In the genomic region with DNA sequence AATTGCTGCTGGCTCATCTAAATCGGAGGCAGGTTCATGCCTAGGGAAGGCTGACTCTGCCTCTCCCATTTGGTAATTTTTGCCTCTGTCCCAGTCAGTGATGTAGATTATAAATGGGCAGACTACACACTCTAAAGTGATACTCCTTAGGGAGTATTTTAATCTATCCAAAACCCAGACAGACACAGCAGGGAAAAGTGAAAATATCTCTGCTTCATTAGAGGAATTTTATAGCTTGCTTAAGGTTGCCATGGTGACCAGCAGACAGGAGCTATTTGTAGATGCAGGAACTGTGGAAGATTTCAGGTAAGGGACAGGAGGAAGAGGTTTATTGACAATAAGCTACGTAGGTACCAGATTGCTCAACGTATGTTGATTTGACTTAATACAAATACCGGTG, we compare ENCODE assay signal across 20 mouse cellular contexts. TPM values are rescaled to one million over a fixed set of nuclear protein-coding genes. Genes with fewer than 3 reads are reported as not detected.
DNase-seq lines count a peak whose midpoint lies in the region; ATAC-seq and TF ChIP-seq lines count a peak whose summit lies in the region.
"Had no signal": no experiment of that assay in that cellular context is flagged by ENCODE, and none has a peak within 500 bp of the region (broad histone marks: within the 10 kb centered on the region; RNA-seq: fewer than 3 reads in every experiment).

No protein-coding gene starts in this region.

- no peaks in the 10 kb centered on the region for H3K4me1 ChIP-seq in forebrain, embryonic 15.5 days
- no peaks in the 10 kb centered on the region for H3K4me1 ChIP-seq in forebrain, embryonic 11.5 days (replicated peaks; ENCODE audit: control insufficient read depth, insufficient read depth, low read length)
- no peaks in the 10 kb centered on the region for H3K4me1 ChIP-seq in hindbrain, postnatal 0 days (ENCODE audit: insufficient read depth, low read length)
- H3K4me1 ChIP-seq in hindbrain, embryonic 14.5 days (replicated peaks; ENCODE audit: control insufficient read depth, insufficient read depth, low read length): 0 out of 2 replicates have a peak, but pooled peaks cover 3% of the 10 kb centered on the region
- H3K4me1 ChIP-seq in neural tube, embryonic 15.5 days: peaks cover 3% of the 10 kb centered on the region; the same call in 1 of the 2 replicates
- no peaks in the 10 kb centered on the region for H3K4me1 ChIP-seq in midbrain, postnatal 0 days (ENCODE audit: insufficient read depth, low read length)
- H3K4me1 ChIP-seq: hindbrain, embryonic 12.5 days had no signal

- peak; percentile 44; the same call in 1 of the 2 replicates for ATAC-seq in forebrain, embryonic 15.5 days (replicated peaks)
- no peak for ATAC-seq in forebrain, embryonic 11.5 days (replicated peaks; ENCODE audit: low FRiP score)
- ATAC-seq in hindbrain, postnatal 0 days: peak; percentile 61; the same call in 1 of the 2 replicates
- ATAC-seq in hindbrain, embryonic 14.5 days (ENCODE audit: low FRiP score): no peak
- ATAC-seq in neural tube, embryonic 15.5 days (ENCODE audit: low FRiP score): peak; percentile 32; the same call in 1 of the 2 replicates
- ATAC-seq in midbrain, postnatal 0 days (ENCODE audit: low FRiP score): peak; percentile 36; the same call in 1 of the 2 replicates
- ATAC-seq: activated CD4-positive, CD25-positive, alpha-beta regulatory T cell, adult 4 months; Patski had no signal

- intact Hi-C loops in left cerebral cortex, postnatal 36 days (cut with DNase I): no loop called here

- no peaks in the 10 kb centered on the region for H3K9me3 ChIP-seq in forebrain, embryonic 15.5 days
- no peaks in the 10 kb centered on the region for H3K9me3 ChIP-seq in forebrain, embryonic 11.5 days (ENCODE audit: control insufficient read depth, low read length)
- H3K9me3 ChIP-seq in hindbrain, postnatal 0 days (ENCODE audit: low read length): no peaks in the 10 kb centered on the region
- no peaks in the 10 kb centered on the region for H3K9me3 ChIP-seq in hindbrain, embryonic 14.5 days (ENCODE audit: control insufficient read depth, low read length)
- no peaks in the 10 kb centered on the region for H3K9me3 ChIP-seq in neural tube, embryonic 15.5 days (replicated peaks)
- no peaks in the 10 kb centered on the region for H3K9me3 ChIP-seq in midbrain, postnatal 0 days (ENCODE audit: low read length)
- H3K9me3 ChIP-seq: embryonic facial prominence, embryonic 10.5 days; heart, embryonic 13.5 days; hindbrain, embryonic 12.5 days had no signal

- H3K9ac ChIP-seq in forebrain, embryonic 15.5 days (replicated peaks): no peak overlapping the region
- H3K9ac ChIP-seq in forebrain, embryonic 11.5 days (ENCODE audit: low read length): no peak overlapping the region
- no peak overlapping the region for H3K9ac ChIP-seq in hindbrain, postnatal 0 days (replicated peaks; ENCODE audit: low read length)
- no peak overlapping the region for H3K9ac ChIP-seq in hindbrain, embryonic 14.5 days
- H3K9ac ChIP-seq in neural tube, embryonic 15.5 days (replicated peaks): no peak overlapping the region
- H3K9ac ChIP-seq in midbrain, postnatal 0 days (replicated peaks; ENCODE audit: low read length, poor library complexity, severe bottlenecking): no peak overlapping the region
- H3K9ac ChIP-seq: heart, embryonic 13.5 days; hindbrain, embryonic 12.5 days had no signal

- no peak for DNase-seq in forebrain, embryonic 11.5 days (ENCODE audit: low spot score)
- peak; percentile 42 for DNase-seq in hindbrain, postnatal 0 days (ENCODE audit: low spot score)
- DNase-seq in hindbrain, embryonic 14.5 days (ENCODE audit: low spot score): no peak
- DNase-seq in neural tube, embryonic 10.5 days (ENCODE audit: extremely low spot score, low spot score): no peak
- DNase-seq in midbrain, postnatal 0 days (ENCODE audit: low spot score): peak; percentile 34
- no peak for DNase-seq in left cerebral cortex, postnatal 36 days (ENCODE audit: low spot score in 2 of 2)
- DNase-seq: adrenal gland, postnatal 14 days; cerebellum, adult 2 months; cerebellum, postnatal 10 days; gastrocnemius, postnatal 36 days; heart, adult 11 months; heart, postnatal 36 days; kidney, adult 18-20 months had no signal

- H3K27me3 ChIP-seq in forebrain, embryonic 15.5 days: no peaks in the 10 kb centered on the region
- H3K27me3 ChIP-seq in forebrain, embryonic 11.5 days (ENCODE audit: control insufficient read depth, insufficient read depth, low read length): no peaks in the 10 kb centered on the region
- H3K27me3 ChIP-seq in hindbrain, postnatal 0 days (ENCODE audit: insufficient read depth, low read length): no peaks in the 10 kb centered on the region
- H3K27me3 ChIP-seq in hindbrain, embryonic 14.5 days (ENCODE audit: control insufficient read depth, insufficient read depth, low read length): no peaks in the 10 kb centered on the region
- 0 out of 2 replicates have a peak, but pooled peaks cover 3% of the 10 kb centered on the region for H3K27me3 ChIP-seq in neural tube, embryonic 15.5 days (replicated peaks)
- H3K27me3 ChIP-seq in midbrain, postnatal 0 days (ENCODE audit: insufficient read depth, low read length): no peaks in the 10 kb centered on the region
- H3K27me3 ChIP-seq: hindbrain, embryonic 12.5 days; Patski had no signal

- no peak overlapping the region for H3K4me3 ChIP-seq in forebrain, embryonic 15.5 days
- H3K4me3 ChIP-seq in forebrain, embryonic 11.5 days (ENCODE audit: low read depth, low read length): no peak overlapping the region
- H3K4me3 ChIP-seq in hindbrain, postnatal 0 days (ENCODE audit: low read length): no peak overlapping the region
- no peak overlapping the region for H3K4me3 ChIP-seq in hindbrain, embryonic 14.5 days (replicated peaks; ENCODE audit: low read length)
- no peak overlapping the region for H3K4me3 ChIP-seq in neural tube, embryonic 15.5 days (replicated peaks)
- H3K4me3 ChIP-seq in midbrain, postnatal 0 days (ENCODE audit: low read depth, low read length): no peak overlapping the region
- H3K4me3 ChIP-seq: embryonic facial prominence, embryonic 10.5 days; heart, embryonic 13.5 days; hindbrain, embryonic 12.5 days had no signal

- no peaks in the 10 kb centered on the region for H3K36me3 ChIP-seq in forebrain, embryonic 15.5 days
- no peaks in the 10 kb centered on the region for H3K36me3 ChIP-seq in forebrain, embryonic 11.5 days (ENCODE audit: control insufficient read depth, insufficient read depth, low read length)
- H3K36me3 ChIP-seq in hindbrain, postnatal 0 days (ENCODE audit: insufficient read depth, low read length): no peaks in the 10 kb centered on the region
- H3K36me3 ChIP-seq in hindbrain, embryonic 14.5 days (replicated peaks; ENCODE audit: control insufficient read depth, insufficient read depth): no peaks in the 10 kb centered on the region
- no peaks in the 10 kb centered on the region for H3K36me3 ChIP-seq in neural tube, embryonic 15.5 days
- no peaks in the 10 kb centered on the region for H3K36me3 ChIP-seq in midbrain, postnatal 0 days (ENCODE audit: insufficient read depth, low read length)
- H3K36me3 ChIP-seq: embryonic facial prominence, embryonic 10.5 days; heart, embryonic 13.5 days; hindbrain, embryonic 12.5 days had no signal

- no peak for TF ChIP-seq CTCF in hindbrain, postnatal 0 days (IDR thresholded peaks at IDR 0.05; ENCODE audit: low read depth)
- TF ChIP-seq CTCF in midbrain, postnatal 0 days (IDR thresholded peaks at IDR 0.05): no peak

- no peak overlapping the region for H3K27ac ChIP-seq in forebrain, embryonic 15.5 days (replicated peaks)
- H3K27ac ChIP-seq in forebrain, embryonic 11.5 days (ENCODE audit: low read depth, low read length): no peak overlapping the region
- no peak overlapping the region for H3K27ac ChIP-seq in hindbrain, postnatal 0 days
- H3K27ac ChIP-seq in hindbrain, embryonic 14.5 days: no peak overlapping the region
- no peak overlapping the region for H3K27ac ChIP-seq in neural tube, embryonic 15.5 days (replicated peaks)
- H3K27ac ChIP-seq in midbrain, postnatal 0 days (ENCODE audit: low read depth, low read length): 0 out of 2 replicates have a peak overlapping the region, but pooled peaks have one; percentile 32
- H3K27ac ChIP-seq: embryonic facial prominence, embryonic 10.5 days; heart, embryonic 13.5 days; hindbrain, embryonic 12.5 days had no signal

- WGBS in forebrain, embryonic 15.5 days: 76% methylated on average over 4 of the region's 4 CpGs
- WGBS in forebrain, embryonic 11.5 days: 81% methylated on average over 4 of the region's 4 CpGs
- WGBS in hindbrain, postnatal 0 days: 72% methylated on average over 4 of the region's 4 CpGs
- WGBS in hindbrain, embryonic 14.5 days: 80% methylated on average over 4 of the region's 4 CpGs
- WGBS in neural tube, embryonic 15.5 days: 67% methylated on average over 4 of the region's 4 CpGs
- WGBS in midbrain, postnatal 0 days: 63% methylated on average over 4 of the region's 4 CpGs

- no peak overlapping the region for H3K4me2 ChIP-seq in forebrain, embryonic 15.5 days (replicated peaks)
- H3K4me2 ChIP-seq in forebrain, embryonic 11.5 days (ENCODE audit: low read depth, low read length, severe bottlenecking): no peak overlapping the region
- no peak overlapping the region for H3K4me2 ChIP-seq in hindbrain, postnatal 0 days (ENCODE audit: low read depth, low read length)
- no peak overlapping the region for H3K4me2 ChIP-seq in hindbrain, embryonic 14.5 days (replicated peaks)
- H3K4me2 ChIP-seq in neural tube, embryonic 15.5 days: no peak overlapping the region
- no peak overlapping the region for H3K4me2 ChIP-seq in midbrain, postnatal 0 days (ENCODE audit: low read depth, low read length, poor library complexity, severe bottlenecking)
- H3K4me2 ChIP-seq: heart, embryonic 13.5 days; hindbrain, embryonic 12.5 days had no signal

RNA-seq across cellular contexts. Expression of gene Atp6v1g1, which starts 7.0 kb away (rescaled TPM):
- polyA plus RNA-seq in forebrain, embryonic 15.5 days (2015; fragmentation: Nextera tagmentation; extraction: Ambion mirVana): 452 and 469 TPM in 2 replicates
- polyA plus RNA-seq in forebrain, embryonic 11.5 days (2014; fragmentation: Nextera tagmentation; extraction: Ambion mirVana): 298 and 308 TPM in 2 replicates
- 125 and 136 TPM in 2 replicates for total RNA-seq in hindbrain, postnatal 0 days (2014; rRNA removed)
- polyA plus RNA-seq in hindbrain, postnatal 0 days (2015; fragmentation: Nextera tagmentation; extraction: Ambion mirVana): 357 and 367 TPM in 2 replicates
- 409 and 428 TPM in 2 replicates for polyA plus RNA-seq in hindbrain, embryonic 14.5 days (2014; fragmentation: Nextera tagmentation; extraction: Ambion mirVana)
- 402 and 431 TPM in 2 replicates for polyA plus RNA-seq in neural tube, embryonic 15.5 days (2015; fragmentation: Nextera tagmentation; extraction: Ambion mirVana)
- 142 and 202 TPM in 2 replicates for total RNA-seq in midbrain, postnatal 0 days (2014; rRNA removed)
- 356 and 357 TPM in 2 replicates for polyA plus RNA-seq in midbrain, postnatal 0 days (2015; fragmentation: Nextera tagmentation; extraction: Ambion mirVana)
- total RNA-seq in left cerebral cortex, postnatal 36 days (2021): 100 to 1,000 TPM; 133 to 150 TPM

RNA-seq across cellular contexts. Expression of gene Tmem268, which starts 21.0 kb away (rescaled TPM):
- 4.6 and 5.8 TPM in 2 replicates for polyA plus RNA-seq in forebrain, embryonic 15.5 days (2015; fragmentation: Nextera tagmentation; extraction: Ambion mirVana)
- 6.0 and 8.1 TPM in 2 replicates for polyA plus RNA-seq in forebrain, embryonic 11.5 days (2014; fragmentation: Nextera tagmentation; extraction: Ambion mirVana)
- 3.2 and 7.9 TPM in 2 replicates for total RNA-seq in hindbrain, postnatal 0 days (2014; rRNA removed)
- 3.9 and 4.1 TPM in 2 replicates for polyA plus RNA-seq in hindbrain, postnatal 0 days (2015; fragmentation: Nextera tagmentation; extraction: Ambion mirVana)
- 4.5 and 4.8 TPM in 2 replicates for polyA plus RNA-seq in hindbrain, embryonic 14.5 days (2014; fragmentation: Nextera tagmentation; extraction: Ambion mirVana)
- 4.9 and 7.0 TPM in 2 replicates for polyA plus RNA-seq in neural tube, embryonic 15.5 days (2015; fragmentation: Nextera tagmentation; extraction: Ambion mirVana)
- total RNA-seq in midbrain, postnatal 0 days (2014; rRNA removed): 3.2 and 4.8 TPM in 2 replicates
- 4.7 and 5.0 TPM in 2 replicates for polyA plus RNA-seq in midbrain, postnatal 0 days (2015; fragmentation: Nextera tagmentation; extraction: Ambion mirVana)
- total RNA-seq in left cerebral cortex, postnatal 36 days (2021): 10 to 100 TPM; 14.0 to 14.6 TPM

RNA-seq across cellular contexts. Expression of gene Whrn, which starts 41.8 kb away (rescaled TPM):
- 6.4 and 7.7 TPM in 2 replicates for polyA plus RNA-seq in forebrain, embryonic 15.5 days (2015; fragmentation: Nextera tagmentation; extraction: Ambion mirVana)
- polyA plus RNA-seq in forebrain, embryonic 11.5 days (2014; fragmentation: Nextera tagmentation; extraction: Ambion mirVana): 10.7 and 11.0 TPM in 2 replicates
- total RNA-seq in hindbrain, postnatal 0 days (2014; rRNA removed): 26.4 and 34.6 TPM in 2 replicates
- polyA plus RNA-seq in hindbrain, postnatal 0 days (2015; fragmentation: Nextera tagmentation; extraction: Ambion mirVana): 4.7 TPM in 2 replicates
- 5.8 and 8.0 TPM in 2 replicates for polyA plus RNA-seq in hindbrain, embryonic 14.5 days (2014; fragmentation: Nextera tagmentation; extraction: Ambion mirVana)
- 5.5 and 5.6 TPM in 2 replicates for polyA plus RNA-seq in neural tube, embryonic 15.5 days (2015; fragmentation: Nextera tagmentation; extraction: Ambion mirVana)
- total RNA-seq in midbrain, postnatal 0 days (2014; rRNA removed): 14.5 and 20.1 TPM in 2 replicates
- 2.4 and 3.5 TPM in 2 replicates for polyA plus RNA-seq in midbrain, postnatal 0 days (2015; fragmentation: Nextera tagmentation; extraction: Ambion mirVana)
- total RNA-seq in left cerebral cortex, postnatal 36 days (2021): 10 to 100 TPM; 41.5 to 50.6 TPM

Comparison
In these comparisons a context has a peak if more than half of its experiments do, and no peak if none do; other contexts are left out.
1. ATAC-seq: peak in forebrain, embryonic 15.5 days (single experiment), hindbrain, postnatal 0 days (single experiment), neural tube, embryonic 15.5 days (single experiment) and midbrain, postnatal 0 days (single experiment); none in forebrain, embryonic 11.5 days (single experiment) and hindbrain, embryonic 14.5 days (single experiment).
2. DNase-seq: peak in hindbrain, postnatal 0 days (single experiment) and midbrain, postnatal 0 days (single experiment); none in forebrain, embryonic 11.5 days (single experiment), hindbrain, embryonic 14.5 days (single experiment), neural tube, embryonic 10.5 days (single experiment) and left cerebral cortex, postnatal 36 days (0 of 2).